Mouse (Mus musculus) embryonic facial prominence, embryonic 12.5 days (tissue): ENCODE measurements at regions not wholly inside any gene's neighbourhood (a gene's known extent, or its start where the extent isn't known, plus 50 kb on each side); places are given as distances from the start of the nearest gene placed in this dataset.

Source experiments
- ATAC-seq: fragments of 200-750 bp; cut with Nextera tagmentation; 2 replicates; pipeline ENCODE4 v1.8.0; 2017; ENCODE audit not compliant: insufficient number of reproducible peaks, insufficient read depth, low FRiP score, low TSS enrichment
- H3K27ac ChIP-seq: fragments of 300-500 bp; sonication (generic); 2 replicates; pipeline ENCODE4 v1.5.1; 2016; ENCODE audit warnings: mild to moderate bottlenecking
- H3K27me3 ChIP-seq: fragments of 300-500 bp; sonication (generic); 2 replicates; pipeline ENCODE4 v1.6.1; 2016; ENCODE audit warnings: mild to moderate bottlenecking, moderate library complexity
- H3K36me3 ChIP-seq: fragments of 300-500 bp; sonication (generic); 2 replicates; pipeline ENCODE4 v1.6.1; 2016; ENCODE audit warnings: mild to moderate bottlenecking
- H3K4me1 ChIP-seq: fragments of 300-500 bp; sonication (generic); 2 replicates; pipeline ENCODE4 v1.6.1; 2016
- H3K4me2 ChIP-seq: fragments of 300-500 bp; sonication (generic); replicated peaks from 2 replicates; pipeline ENCODE4 v1.6.1; 2016; ENCODE audit warnings: mild to moderate bottlenecking, moderate library complexity
- H3K4me3 ChIP-seq: fragments of 300-500 bp; sonication (generic); 2 replicates; pipeline ENCODE4 v1.5.1; 2016; ENCODE audit warnings: mild to moderate bottlenecking
- H3K9ac ChIP-seq: fragments of 300-500 bp; sonication (generic); 2 replicates; pipeline ENCODE4 v1.6.1; 2016; ENCODE audit warnings: mild to moderate bottlenecking, moderate library complexity
- H3K9me3 ChIP-seq: fragments of 300-500 bp; sonication (generic); 2 replicates; pipeline ENCODE4 v1.6.1; 2016; ENCODE audit warnings: mild to moderate bottlenecking, moderate library complexity
- WGBS: fragments of 180-500 bp; shearing (Covaris S2); methylation state at CpG from one replicate; pipeline ENCODE4 v1.1.7; 2016; 5-methylcytosine and 5-hydroxymethylcytosine counted together

DNA sequence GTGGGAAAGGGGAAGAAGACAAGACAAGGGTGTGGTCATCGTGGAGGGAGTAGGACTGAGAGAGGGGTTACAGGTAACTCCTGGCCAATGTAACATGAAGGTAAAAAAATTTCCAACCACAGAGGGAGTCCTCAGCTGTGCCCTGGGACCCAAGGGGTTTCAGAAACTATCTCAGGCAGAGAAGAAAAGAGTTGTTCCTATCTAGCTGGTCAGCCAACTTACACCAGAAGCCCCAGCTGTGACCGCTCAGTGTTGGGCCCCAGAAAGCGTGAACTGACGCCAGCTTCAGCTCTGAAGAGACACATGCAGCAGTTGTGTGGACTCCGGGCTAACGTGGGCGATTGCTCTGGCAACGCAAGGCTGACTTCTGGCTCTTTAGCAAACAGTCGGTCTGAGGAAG, 52.2 kb downstream of the Rhob start:
- no peaks in the 10 kb centered on the region for H3K36me3 ChIP-seq
- WGBS, result 81% methylated on average over 9 of the region's 9 CpGs

GRCm38 (mm10) chr12:8447025-8447424, 52.8 kb downstream of the Rhob start:
- Histone ChIP-seq H3K4me1 (peaks cover 10% of the 10 kb centered on the region; the same call in 1 of the 2 replicates), H3K4me2 (no peak overlapping the region), H3K4me3 (no peak overlapping the region), H3K27ac (no peak overlapping the region), H3K9ac (no peak overlapping the region), H3K36me3 (no peaks in the 10 kb centered on the region), H3K9me3 (no peaks in the 10 kb centered on the region), H3K27me3 (no peaks in the 10 kb centered on the region)
- ATAC-seq, result no peak
- WGBS, result 6% methylated on average over 7 of the region's 7 CpGs

More for the DNA sequence above, 52.2 kb downstream of the Rhob start:
- peaks cover 13% of the 10 kb centered on the region; the same call in 1 of the 2 replicates for H3K4me1 ChIP-seq
- H3K4me3 ChIP-seq, result no peak overlapping the region
- H3K27ac ChIP-seq, result no peak overlapping the region
- no peak for ATAC-seq
- no peaks in the 10 kb centered on the region for H3K9me3 ChIP-seq
- H3K4me2 ChIP-seq, result no peak overlapping the region
- H3K27me3 ChIP-seq, result no peaks in the 10 kb centered on the region
- H3K9ac ChIP-seq, result no peak overlapping the region

DNA sequence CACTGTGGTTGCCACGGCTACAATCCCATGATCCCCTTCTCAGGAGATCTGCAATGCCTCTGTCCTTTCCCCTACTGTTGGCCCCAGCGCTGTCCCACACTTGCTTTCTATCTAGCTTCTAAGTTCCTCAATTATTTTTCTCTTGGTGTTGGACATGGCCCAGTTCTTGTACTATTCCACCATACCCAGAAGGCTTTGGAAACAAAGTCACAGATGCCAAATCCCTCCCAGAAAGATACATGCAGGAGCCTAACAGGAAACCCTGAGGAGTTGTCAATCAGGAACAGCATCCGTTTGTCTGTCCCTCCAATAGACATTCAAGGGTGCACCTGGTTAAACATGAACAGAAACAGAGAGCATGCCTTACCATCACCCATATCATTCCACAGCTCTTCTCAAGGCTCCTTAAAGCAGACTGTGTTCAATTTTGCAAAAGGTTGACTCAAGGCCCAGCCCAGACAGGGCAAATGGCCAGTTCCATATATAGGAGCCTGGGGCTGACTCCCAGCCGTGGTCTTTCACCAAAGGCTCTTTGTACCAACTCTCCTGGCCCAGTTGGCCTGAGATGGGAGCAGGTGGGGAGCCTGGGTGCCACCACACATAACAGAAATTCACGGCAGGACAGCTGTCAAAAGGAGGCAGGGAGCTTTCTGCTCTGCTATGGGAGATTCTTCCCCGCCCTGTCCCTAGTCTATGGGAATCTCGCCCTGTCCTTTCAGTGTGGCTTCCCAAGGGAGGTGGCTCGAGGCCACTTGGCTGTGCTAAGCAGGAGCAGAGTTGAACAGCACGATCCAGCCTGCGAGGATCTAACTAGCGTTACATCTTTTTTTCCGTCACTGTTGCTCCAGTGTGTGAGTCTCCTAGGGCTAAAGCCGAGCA, 54.6 kb downstream of the Rhob start:
- WGBS, result 81% methylated on average over 13 of the region's 13 CpGs
- Histone ChIP-seq H3K4me3 (no peak overlapping the region), H3K4me2 (no peak overlapping the region), H3K27me3 (no peaks in the 10 kb centered on the region), H3K27ac (no peak overlapping the region), H3K36me3 (no peaks in the 10 kb centered on the region), H3K4me1 (no peaks in the 10 kb centered on the region; the same call in 1 of the 2 replicates), H3K9ac (no peak overlapping the region), H3K9me3 (no peaks in the 10 kb centered on the region)
- ATAC-seq, result no peak

GRCm38 (mm10) chr12:8443917-8444453, 55.8 kb downstream of the Rhob start:
- no peaks in the 10 kb centered on the region for H3K36me3 ChIP-seq
- no peaks in the 10 kb centered on the region; the same call in 1 of the 2 replicates for H3K4me1 ChIP-seq
- H3K27me3 ChIP-seq, result no peaks in the 10 kb centered on the region
- no peak overlapping the region for H3K4me3 ChIP-seq
- no peak overlapping the region for H3K9ac ChIP-seq
- 41% methylated on average over 4 of the region's 4 CpGs for WGBS
- no peak overlapping the region for H3K4me2 ChIP-seq
- H3K9me3 ChIP-seq, result no peaks in the 10 kb centered on the region
- ATAC-seq, result no peak
- H3K27ac ChIP-seq, result no peak overlapping the region

DNA sequence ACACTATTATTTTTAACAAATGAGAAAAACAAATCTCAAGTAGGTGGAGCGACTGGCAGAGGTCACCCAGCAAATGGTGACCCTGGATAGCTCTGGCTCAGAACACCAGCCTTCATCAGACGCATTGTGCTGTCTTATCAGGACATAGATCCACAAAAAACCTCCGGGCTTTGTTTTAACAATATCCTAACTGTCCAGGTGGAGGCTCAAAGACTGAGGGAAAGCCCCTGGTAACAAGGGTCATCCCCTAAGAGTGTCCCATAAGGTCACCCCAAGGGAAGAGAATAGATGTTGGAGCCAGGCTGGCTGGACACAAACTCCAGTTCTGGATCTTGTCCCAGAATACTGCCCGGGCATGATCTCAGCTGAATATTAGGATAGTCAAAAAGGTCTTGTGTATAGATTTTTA, 56.6 kb downstream of the Rhob start:
- Histone ChIP-seq H3K9ac (no peak overlapping the region), H3K27ac (no peak overlapping the region)
- 83% methylated on average over 4 of the region's 4 CpGs for WGBS

DNA sequence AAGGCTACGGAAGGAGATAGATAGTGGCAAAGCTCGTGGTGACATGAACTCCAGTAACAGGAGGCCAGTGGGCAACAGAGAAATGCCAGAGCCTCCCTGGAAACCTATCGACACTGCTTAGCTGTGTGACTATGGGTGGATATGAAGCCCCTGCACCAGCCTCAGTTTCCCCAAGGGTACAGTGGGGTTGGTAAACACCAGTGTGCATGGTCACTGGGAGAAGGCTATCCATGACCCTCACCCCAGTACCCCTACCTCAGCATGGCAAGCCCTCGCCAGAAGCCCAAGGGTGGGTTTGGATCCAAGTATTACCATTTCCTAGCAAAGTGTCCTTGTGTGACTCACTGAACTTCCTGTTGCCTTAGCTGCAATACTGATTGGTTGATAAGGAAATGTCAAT, 58.5 kb downstream of the Rhob start:
- ATAC-seq, result no peak
- 89% methylated on average over 4 of the region's 4 CpGs for WGBS
- Histone ChIP-seq H3K36me3 (no peaks in the 10 kb centered on the region), H3K9ac (no peak overlapping the region), H3K27ac (no peak overlapping the region), H3K27me3 (no peaks in the 10 kb centered on the region), H3K4me3 (no peak overlapping the region), H3K9me3 (no peaks in the 10 kb centered on the region), H3K4me2 (no peak overlapping the region), H3K4me1 (peaks cover 15% of the 10 kb centered on the region)

More for the DNA sequence above, 56.6 kb downstream of the Rhob start:
- Histone ChIP-seq H3K4me2 (no peak overlapping the region), H3K4me3 (no peak overlapping the region), H3K9me3 (no peaks in the 10 kb centered on the region), H3K36me3 (no peaks in the 10 kb centered on the region), H3K4me1 (no peaks in the 10 kb centered on the region; the same call in 1 of the 2 replicates), H3K27me3 (no peaks in the 10 kb centered on the region)
- ATAC-seq, result no peak

DNA sequence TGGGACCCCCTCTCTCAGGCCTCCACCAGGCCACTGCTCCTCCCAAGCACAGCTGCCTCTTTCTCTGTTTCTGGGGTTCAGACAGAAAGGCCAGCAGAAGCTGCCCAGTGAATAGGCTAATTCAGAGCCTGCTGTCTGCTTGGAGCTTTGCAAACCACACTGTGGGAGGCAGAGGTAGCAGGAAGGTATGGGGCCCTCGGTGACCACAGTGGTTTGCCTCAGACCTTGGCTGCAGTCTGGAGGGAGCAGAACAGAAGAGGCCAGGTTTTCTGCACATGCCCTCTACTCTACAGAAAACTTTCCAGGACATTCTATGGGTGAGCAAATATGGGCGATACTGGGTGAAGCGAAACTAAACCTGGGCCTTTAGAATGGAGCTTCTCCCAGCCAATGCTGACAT, 59.4 kb downstream of the Rhob start:
- no peaks in the 10 kb centered on the region for H3K27me3 ChIP-seq
- H3K4me2 ChIP-seq, result no peak overlapping the region
- peaks cover 17% of the 10 kb centered on the region for H3K4me1 ChIP-seq
- no peak overlapping the region for H3K27ac ChIP-seq
- H3K36me3 ChIP-seq, result no peaks in the 10 kb centered on the region
- H3K4me3 ChIP-seq, result no peak overlapping the region
- H3K9me3 ChIP-seq, result no peaks in the 10 kb centered on the region
- WGBS, result 82% methylated on average over 3 of the region's 3 CpGs
- ATAC-seq, result no peak
- H3K9ac ChIP-seq, result no peak overlapping the region

DNA sequence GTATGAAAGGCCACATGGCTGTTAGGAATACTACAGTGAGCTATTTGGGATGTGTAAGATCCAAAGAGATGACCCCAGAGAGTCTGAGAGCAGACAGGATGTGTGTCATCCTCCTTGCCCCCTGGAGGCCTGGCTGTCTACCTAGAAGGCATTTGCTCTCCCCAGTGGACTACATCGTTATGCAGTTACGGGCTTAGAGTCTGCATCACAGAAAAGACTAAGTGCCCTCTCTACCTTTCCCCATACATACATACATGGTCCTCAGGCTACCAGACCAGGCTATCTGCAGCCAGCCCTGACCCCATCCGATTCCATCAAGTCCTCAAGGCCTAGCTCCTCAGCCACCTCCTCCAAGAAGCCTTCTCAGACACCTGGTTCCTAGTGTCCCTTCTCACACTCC, 59.9 kb downstream of the Rhob start:
- H3K9ac ChIP-seq, result no peak overlapping the region
- ATAC-seq, result no peak
- H3K9me3 ChIP-seq, result no peaks in the 10 kb centered on the region
- H3K27me3 ChIP-seq, result no peaks in the 10 kb centered on the region
- H3K4me2 ChIP-seq, result no peak overlapping the region
- H3K27ac ChIP-seq, result no peak overlapping the region
- H3K4me3 ChIP-seq, result no peak overlapping the region
- H3K4me1 ChIP-seq, result peaks cover 17% of the 10 kb centered on the region
- WGBS, result 71% methylated on average over 3 of the region's 3 CpGs
- H3K36me3 ChIP-seq, result no peaks in the 10 kb centered on the region

DNA sequence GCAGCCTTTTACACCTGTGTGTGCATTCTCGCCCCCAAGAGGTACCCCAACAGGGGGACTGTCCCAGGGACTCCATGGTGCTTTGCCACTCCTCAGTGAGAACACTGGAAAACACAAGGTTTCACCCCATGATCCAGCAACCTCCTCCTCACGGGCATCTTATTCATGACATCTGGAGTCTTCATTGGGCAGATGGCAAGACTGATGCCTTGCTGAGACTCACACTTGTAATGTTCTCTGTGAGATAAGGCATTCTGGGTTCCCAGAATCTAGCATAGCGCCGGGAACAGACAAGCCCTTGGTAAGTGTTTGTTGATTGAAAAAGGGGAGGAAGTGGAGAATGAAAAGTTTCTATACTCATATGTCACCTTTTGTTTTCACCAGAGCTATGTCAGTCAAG, 60.3 kb downstream of the Rhob start:
- Histone ChIP-seq H3K9ac (no peak overlapping the region), H3K4me3 (no peak overlapping the region), H3K9me3 (no peaks in the 10 kb centered on the region), H3K27ac (no peak overlapping the region), H3K4me2 (no peak overlapping the region), H3K4me1 (peaks cover 17% of the 10 kb centered on the region), H3K27me3 (no peaks in the 10 kb centered on the region), H3K36me3 (no peaks in the 10 kb centered on the region)
- 80% methylated on average over 4 of the region's 4 CpGs for WGBS
- no peak for ATAC-seq

DNA sequence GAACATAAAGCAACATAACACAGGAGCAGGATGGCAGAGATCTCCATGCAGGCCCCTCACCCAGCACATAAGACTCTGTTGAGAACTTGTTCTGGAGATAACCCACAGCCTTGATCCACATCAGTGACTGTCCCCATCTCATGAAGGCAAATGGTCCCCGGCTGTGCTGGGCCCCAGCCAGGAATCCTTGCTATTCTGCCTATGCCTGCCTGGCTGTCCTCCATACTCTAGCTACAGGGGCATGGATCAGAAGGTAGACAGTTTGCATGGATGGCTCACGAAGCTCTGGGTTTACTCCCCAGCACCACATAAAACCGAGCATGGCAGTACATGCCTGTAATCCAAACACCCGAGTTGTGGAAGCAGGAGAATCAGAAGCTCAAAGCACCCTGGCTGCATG, 61.2 kb downstream of the Rhob start:
- H3K36me3 ChIP-seq, result no peaks in the 10 kb centered on the region
- 77% methylated on average over 4 of the region's 4 CpGs for WGBS
- H3K4me1 ChIP-seq, result peaks cover 17% of the 10 kb centered on the region
- no peak overlapping the region for H3K4me3 ChIP-seq
- ATAC-seq, result no peak
- H3K9ac ChIP-seq, result no peak overlapping the region
- H3K27me3 ChIP-seq, result no peaks in the 10 kb centered on the region
- H3K4me2 ChIP-seq, result no peak overlapping the region
- no peak overlapping the region for H3K27ac ChIP-seq
- no peaks in the 10 kb centered on the region for H3K9me3 ChIP-seq

- no peak overlapping the region for H3K4me2 ChIP-seq
- no peak overlapping the region for H3K27ac ChIP-seq
- no peaks in the 10 kb centered on the region for H3K27me3 ChIP-seq
- no peaks in the 10 kb centered on the region for H3K9me3 ChIP-seq
- no peak for ATAC-seq
- H3K4me1 ChIP-seq, result peaks cover 25% of the 10 kb centered on the region
- H3K9ac ChIP-seq, result no peak overlapping the region
- H3K4me3 ChIP-seq, result no peak overlapping the region
- no peaks in the 10 kb centered on the region for H3K36me3 ChIP-seq
- WGBS, result 58% methylated on average over 6 of the region's 6 CpGs
Measured at GRCm38 (mm10) chr12:8436976-8437580, 62.7 kb downstream of the Rhob start.

DNA sequence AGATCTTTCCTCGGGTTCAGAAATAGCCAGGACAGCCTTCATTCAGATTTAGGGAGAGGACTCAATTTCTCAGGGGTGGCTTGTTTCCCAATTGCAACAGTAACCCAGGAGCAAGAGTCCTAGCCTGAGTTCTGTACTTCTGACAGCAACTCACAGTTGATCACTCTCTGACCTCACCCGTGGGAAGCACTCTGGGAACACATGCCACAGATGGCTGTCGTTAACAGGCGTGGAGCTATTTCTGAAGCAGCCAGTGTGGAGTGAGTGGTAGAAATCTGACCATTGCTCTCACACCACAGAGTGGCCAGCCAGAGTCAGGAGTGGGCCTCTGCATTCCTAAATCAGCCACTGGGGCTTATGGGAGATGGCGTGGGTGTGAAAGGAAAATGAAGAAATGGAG, 63.3 kb downstream of the Rhob start:
- Histone ChIP-seq H3K9ac (no peak overlapping the region), H3K4me1 (peaks cover 29% of the 10 kb centered on the region), H3K4me2 (no peak overlapping the region), H3K4me3 (no peak overlapping the region), H3K36me3 (no peaks in the 10 kb centered on the region), H3K9me3 (no peaks in the 10 kb centered on the region), H3K27ac (0 out of 2 replicates have a peak overlapping the region, but pooled peaks have one; percentile 37), H3K27me3 (no peaks in the 10 kb centered on the region)
- 42% methylated on average over 5 of the region's 5 CpGs for WGBS
- ATAC-seq, result no peak
